ENCODE assay signal across 8 mouse cellular contexts in genomic region chr8:124368213-124368612, GRCm38 (mm10).
DNase-seq lines count a peak whose midpoint lies in the region.

No protein-coding gene starts in this region.

- WGBS in large intestine, adult 2 months = 14% methylated on average over 8 of the region's 8 CpGs

- DNase-seq in layer of hippocampus, postnatal 14 days (ENCODE audit: low spot score in 2 of 2) = peak; percentile 57 to 70
- DNase-seq in layer of hippocampus, adult 9-10 months (ENCODE audit: low spot score) = no peak
- peak; percentile 48 for DNase-seq in Muller cell, postnatal 12 days (ENCODE audit: inconsistent ontology term)
- DNase-seq in cerebellum, postnatal 10 days = peak; percentile 88 to 92
- DNase-seq in heart, adult 8-10 months (ENCODE audit: low spot score) = peak; percentile 26
- peak; percentile 27 for DNase-seq in large intestine, adult 2 months (ENCODE audit: low read depth, low spot score)
- DNase-seq in natural killer cell, adult 2 months (ENCODE audit: low spot score in 2 of 2) = peak; percentile 50 to 65
- peak; percentile 85 for DNase-seq in testis, postnatal 10 days (ENCODE audit: low spot score)
